Mouse (Mus musculus) myocyte (in vitro differentiated cells): ENCODE measurements around the gene Tada3.

Experiments used
- MAX ChIP-seq: IDR thresholded peaks from one replicate; pipeline ENCODE4 v1.6.1; 2011; ENCODE audit warnings: low read depth, mild to moderate bottlenecking, control low read depth
- POLR2A ChIP-seq: IDR thresholded peaks from one replicate; pipeline ENCODE4 v1.6.1; 2011; ENCODE audit warnings: low read depth, mild to moderate bottlenecking, control low read depth, moderate library complexity; ENCODE audit not compliant: insufficient read length

- TF ChIP-seq POLR2A, result no peak
- TF ChIP-seq MAX, result no peak
These were observed 14.8 kb upstream of the Tada3 start for GRCm38 (mm10) chr6:113392387-113393071.
